Comparison of ENCODE assay signal across 8 mouse cellular contexts in genomic region chr19:58918597-58918996, GRCm38 (mm10). TPM values are rescaled to one million over a fixed set of nuclear protein-coding genes. Genes with fewer than 3 reads are reported as not detected.
DNase-seq lines count a peak whose midpoint lies in the region; ATAC-seq and TF ChIP-seq lines count a peak whose summit lies in the region.

No protein-coding gene starts in this region.

- peak overlapping the region; percentile 52 for H3K4me3 ChIP-seq in kidney, adult 2 months (ENCODE audit: insufficient read depth, low read depth, low read length)
- 0 out of 2 replicates have a peak overlapping the region, but pooled peaks have one; percentile 6 for H3K4me3 ChIP-seq in hindbrain, postnatal 0 days (ENCODE audit: low read length)
- 0 out of 2 replicates have a peak overlapping the region, but pooled peaks have one; percentile 1 for H3K4me3 ChIP-seq in midbrain, embryonic 15.5 days

- H3K4me2 ChIP-seq in hindbrain, postnatal 0 days (ENCODE audit: low read depth, low read length): peak overlapping the region; percentile 41; the same call in 1 of the 2 replicates
- H3K4me2 ChIP-seq in midbrain, embryonic 15.5 days: peak overlapping the region; percentile 28

- H3K27ac ChIP-seq in kidney, adult 2 months (ENCODE audit: insufficient read depth, low read depth, low read length): no peak overlapping the region
- no peak overlapping the region for H3K27ac ChIP-seq in hindbrain, postnatal 0 days
- H3K27ac ChIP-seq in midbrain, embryonic 15.5 days: no peak overlapping the region

- 13% methylated on average over 11 of the region's 11 CpGs for WGBS in kidney, adult 2 months
- 16% methylated on average over 11 of the region's 11 CpGs for WGBS in hindbrain, postnatal 0 days
- 6% methylated on average over 11 of the region's 11 CpGs for WGBS in midbrain, embryonic 15.5 days

- H3K9ac ChIP-seq in hindbrain, postnatal 0 days (replicated peaks; ENCODE audit: low read length): no peak overlapping the region
- H3K9ac ChIP-seq in midbrain, embryonic 15.5 days: no peak overlapping the region

- no peaks in the 10 kb centered on the region for H3K36me3 ChIP-seq in kidney, adult 2 months (ENCODE audit: control insufficient read depth, insufficient read depth, low read length)
- no peaks in the 10 kb centered on the region for H3K36me3 ChIP-seq in hindbrain, postnatal 0 days (ENCODE audit: insufficient read depth, low read length)
- no peaks in the 10 kb centered on the region for H3K36me3 ChIP-seq in midbrain, embryonic 15.5 days (replicated peaks)

- no peaks in the 10 kb centered on the region for H3K27me3 ChIP-seq in kidney, adult 2 months (replicated peaks; ENCODE audit: control insufficient read depth, insufficient read depth, low read length)
- H3K27me3 ChIP-seq in hindbrain, postnatal 0 days (ENCODE audit: insufficient read depth, low read length): peaks cover 9% of the 10 kb centered on the region; the same call in 1 of the 2 replicates
- H3K27me3 ChIP-seq in midbrain, embryonic 15.5 days (replicated peaks): peaks cover 9% of the 10 kb centered on the region; the same call in 1 of the 2 replicates

- H3K4me1 ChIP-seq in kidney, adult 2 months (ENCODE audit: control insufficient read depth, insufficient read depth, low read length): no peaks in the 10 kb centered on the region
- H3K4me1 ChIP-seq in hindbrain, postnatal 0 days (ENCODE audit: insufficient read depth, low read length): no peaks in the 10 kb centered on the region
- H3K4me1 ChIP-seq in midbrain, embryonic 15.5 days: peaks cover 10% of the 10 kb centered on the region; the same call in 1 of the 2 replicates

- ATAC-seq in hindbrain, postnatal 0 days: no peak
- ATAC-seq in midbrain, embryonic 15.5 days (replicated peaks): no peak

- TF ChIP-seq CTCF in kidney, adult 2 months (conservative IDR thresholded peaks at IDR 0.05; ENCODE audit: insufficient read depth, insufficient read length, low read depth, low read length): peak; percentile 23; the same call in 1 of the 2 replicates
- TF ChIP-seq CTCF in hindbrain, postnatal 0 days (IDR thresholded peaks at IDR 0.05; ENCODE audit: low read depth): peak; percentile 49

- no peak for TF ChIP-seq POLR2A in kidney, adult 2 months (IDR thresholded peaks at IDR 0.05; ENCODE audit: low read depth, low read length)

- DNase-seq in kidney, adult 2 months: no peak
- DNase-seq in kidney, adult 8-10 months: no peak
- peak; percentile 27 for DNase-seq in brain, adult 2 months (ENCODE audit: low read depth, low spot score)
- DNase-seq in hindbrain, postnatal 0 days (ENCODE audit: low spot score): peak; percentile 34
- no peak for DNase-seq in gastrocnemius, adult 8-10 months (ENCODE audit: low spot score in 2 of 2)
- DNase-seq in cerebellum, adult 9-11 months: no peak
- DNase-seq in urinary bladder, postnatal 4 days (ENCODE audit: low spot score in 2 of 2): no peak

- H3K9me3 ChIP-seq in hindbrain, postnatal 0 days (ENCODE audit: low read length): no peaks in the 10 kb centered on the region
- no peaks in the 10 kb centered on the region for H3K9me3 ChIP-seq in midbrain, embryonic 15.5 days

RNA-seq across cellular contexts. Expression of gene Eno4, which starts 24.6 kb away (rescaled TPM):
- 0.08 and 0.31 TPM in 2 replicates for polyA plus RNA-seq in kidney, adult 2 months (2012; rRNA removed)
- 1.5 and 2.0 TPM in 2 replicates for total RNA-seq in hindbrain, postnatal 0 days (2014; rRNA removed)
- 1.3 and 1.5 TPM in 2 replicates for polyA plus RNA-seq in hindbrain, postnatal 0 days (2015; fragmentation: Nextera tagmentation; extraction: Ambion mirVana)
- polyA plus RNA-seq in midbrain, embryonic 15.5 days (2015; fragmentation: Nextera tagmentation; extraction: Ambion mirVana): 1.2 and 1.3 TPM in 2 replicates
- total RNA-seq in gastrocnemius, adult 8-10 months (2022): not detected

RNA-seq across cellular contexts. Expression of gene Hspa12a, which starts 24.9 kb away (rescaled TPM):
- polyA plus RNA-seq in kidney, adult 2 months (2012; rRNA removed): 17.9 and 21.6 TPM in 2 replicates
- 70.8 and 84.6 TPM in 2 replicates for total RNA-seq in hindbrain, postnatal 0 days (2014; rRNA removed)
- 52.8 and 56.1 TPM in 2 replicates for polyA plus RNA-seq in hindbrain, postnatal 0 days (2015; fragmentation: Nextera tagmentation; extraction: Ambion mirVana)
- 52.6 and 53.0 TPM in 2 replicates for polyA plus RNA-seq in midbrain, embryonic 15.5 days (2015; fragmentation: Nextera tagmentation; extraction: Ambion mirVana)
- total RNA-seq in gastrocnemius, adult 8-10 months (2022): 1 to 10 TPM; 1.7 to 4.2 (median 3.6) TPM

Comparison
In these comparisons a context has a peak if more than half of its experiments do, and no peak if none do; other contexts are left out.
1. DNase-seq: peak in brain, adult 2 months (single experiment) and hindbrain, postnatal 0 days (single experiment); none in kidney, adult 2 months (single experiment), kidney, adult 8-10 months (0 of 2), gastrocnemius, adult 8-10 months (0 of 2), cerebellum, adult 9-11 months (single experiment) and urinary bladder, postnatal 4 days (0 of 2).
2. H3K4me3 ChIP-seq: peak in every context shown above with its lines; median percentile 52 in kidney, adult 2 months; 6 in hindbrain, postnatal 0 days; 1 in midbrain, embryonic 15.5 days.